Mouse (Mus musculus): ENCODE measurements around the gene Ofcc1.

DNA sequence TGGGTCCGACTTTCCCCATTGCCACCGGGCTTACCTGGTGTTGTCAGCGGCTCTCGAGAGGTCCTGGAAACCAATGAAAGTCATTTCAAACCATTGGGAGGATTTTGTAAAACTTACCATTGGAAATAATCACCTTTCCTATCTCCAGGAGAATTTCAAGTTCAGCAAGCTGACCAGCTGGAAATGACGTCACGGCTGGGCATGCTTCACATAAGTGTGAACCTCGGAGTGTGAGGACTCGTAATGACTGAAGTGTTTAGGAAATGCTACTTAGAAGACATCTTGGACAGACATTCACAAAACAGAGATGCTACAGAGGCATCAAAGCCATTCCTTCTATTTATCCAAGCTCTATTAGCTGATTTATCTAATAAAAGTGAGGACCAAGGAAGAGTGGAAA is 361.0 kb downstream of the Ofcc1 start:
- TF ChIP-seq POLR2A (IDR thresholded peaks at IDR 0.05; ENCODE audit: borderline replicate concordance, low read depth, low read length) (no peak), CTCF (IDR thresholded peaks at IDR 0.05; ENCODE audit: low read depth, low read length) (no peak)

All from bone marrow macrophage, adult 2 months (primary cell).